Mouse (Mus musculus): ENCODE data around the gene Aifm2.
A peak's percentile ranks its signal among the peaks of the same experiment; 100 is the strongest.

- TF ChIP-seq MAFK (IDR thresholded peaks at IDR 0.05; ENCODE audit: insufficient read depth, low read depth, low read length) (no peak), ZNF384 (IDR thresholded peaks at IDR 0.05; ENCODE audit: low read depth, low read length) (no peak), CHD2 (IDR thresholded peaks at IDR 0.05; ENCODE audit: low read depth, low read length) (no peak), ZC3H11A (IDR thresholded peaks at IDR 0.05; ENCODE audit: borderline replicate concordance, low read depth, low read length) (peak; percentile 72; the same call in 1 of the 2 replicates), HCFC1 (IDR thresholded peaks at IDR 0.05; ENCODE audit: borderline replicate concordance, insufficient read depth, low read length) (no peak)
These were observed 30.1 kb downstream of the Aifm2 start for GRCm38 (mm10) chr10:61745133-61745532.

Measured in ES-E14 (cell line).